Mouse (Mus musculus): ENCODE results near the gene Fbxo4. TPM values are rescaled to one million over a fixed set of nuclear protein-coding genes. Genes with fewer than 3 reads are reported as not detected.

Gene Fbxo4
- polyA plus RNA-seq (2017; shearing (Covaris generic)): 23.2 TPM

DNA sequence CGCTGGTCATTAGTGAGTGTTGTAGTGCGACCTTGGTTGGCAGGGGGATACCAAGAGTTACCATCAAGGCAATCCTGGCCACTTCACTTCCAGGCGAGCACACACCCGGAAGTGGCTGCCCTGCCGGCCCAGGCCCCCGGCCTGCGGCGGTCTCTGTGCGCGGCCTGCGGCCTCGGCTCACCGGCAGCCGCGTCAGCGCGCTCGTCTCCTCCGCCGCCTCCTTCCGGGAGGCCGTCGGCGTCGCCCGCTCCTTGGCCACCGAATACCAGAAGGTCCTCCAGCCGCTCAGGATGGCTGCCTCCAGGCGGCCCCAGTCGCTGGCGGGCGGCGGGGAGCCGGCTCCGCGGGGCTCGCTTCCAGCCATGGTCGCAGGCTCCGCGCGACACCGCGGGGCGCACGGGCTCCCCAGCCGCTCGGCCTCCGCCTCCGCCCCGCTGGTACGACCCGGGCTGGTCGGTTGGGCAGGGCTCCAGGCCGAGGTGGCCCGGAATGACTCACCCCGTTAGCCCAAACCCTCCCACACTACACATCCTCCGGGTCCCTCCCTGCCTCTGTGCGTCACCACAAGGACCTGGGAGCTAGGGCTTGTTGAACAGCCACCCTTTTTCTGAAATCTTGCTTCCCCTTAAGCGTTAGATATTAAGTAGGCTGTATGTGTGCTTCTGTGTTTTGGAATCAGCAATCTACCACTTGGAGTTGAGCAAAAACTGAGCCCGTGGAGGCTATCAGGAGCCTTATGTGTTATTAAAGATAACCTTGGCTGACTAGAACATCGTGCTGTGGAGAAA, at the start of gene Fbxo4:
TSS of gene Fbxo4 (minus strand) at position 513 of the 788 bp plus-strand sequence.

DNA sequence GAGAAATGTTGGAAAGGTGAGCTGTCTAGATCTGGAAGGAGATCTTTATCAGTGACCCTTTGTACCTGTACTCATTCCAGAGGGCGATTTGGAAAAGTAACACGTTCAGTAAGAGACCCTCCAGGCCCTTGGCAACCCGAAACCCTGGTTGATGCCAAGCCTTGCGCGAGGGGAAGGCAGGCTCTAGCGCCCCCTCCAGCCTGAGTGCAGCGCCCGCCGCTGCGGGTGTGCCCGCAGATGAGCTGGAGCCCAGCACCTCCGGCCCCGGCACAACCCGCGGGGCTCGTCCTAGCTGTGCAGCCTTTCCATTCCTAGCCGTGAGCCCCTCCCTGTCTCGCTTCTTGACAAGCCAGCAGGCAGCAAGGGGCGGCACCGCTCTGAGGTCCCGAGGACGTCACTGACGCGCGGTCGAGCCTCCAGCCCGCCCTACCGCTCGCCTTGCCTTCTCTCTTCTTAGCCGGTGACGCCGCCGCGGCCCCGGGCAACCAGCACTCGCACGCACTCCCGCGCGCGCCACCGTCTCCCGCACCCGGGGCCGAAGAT, 46.9 kb upstream of the Fbxo4 start, which contains the start of gene Oxct1:
TSS of gene Oxct1 (plus strand) at position 153 of the 543 bp plus-strand sequence.

DNA sequence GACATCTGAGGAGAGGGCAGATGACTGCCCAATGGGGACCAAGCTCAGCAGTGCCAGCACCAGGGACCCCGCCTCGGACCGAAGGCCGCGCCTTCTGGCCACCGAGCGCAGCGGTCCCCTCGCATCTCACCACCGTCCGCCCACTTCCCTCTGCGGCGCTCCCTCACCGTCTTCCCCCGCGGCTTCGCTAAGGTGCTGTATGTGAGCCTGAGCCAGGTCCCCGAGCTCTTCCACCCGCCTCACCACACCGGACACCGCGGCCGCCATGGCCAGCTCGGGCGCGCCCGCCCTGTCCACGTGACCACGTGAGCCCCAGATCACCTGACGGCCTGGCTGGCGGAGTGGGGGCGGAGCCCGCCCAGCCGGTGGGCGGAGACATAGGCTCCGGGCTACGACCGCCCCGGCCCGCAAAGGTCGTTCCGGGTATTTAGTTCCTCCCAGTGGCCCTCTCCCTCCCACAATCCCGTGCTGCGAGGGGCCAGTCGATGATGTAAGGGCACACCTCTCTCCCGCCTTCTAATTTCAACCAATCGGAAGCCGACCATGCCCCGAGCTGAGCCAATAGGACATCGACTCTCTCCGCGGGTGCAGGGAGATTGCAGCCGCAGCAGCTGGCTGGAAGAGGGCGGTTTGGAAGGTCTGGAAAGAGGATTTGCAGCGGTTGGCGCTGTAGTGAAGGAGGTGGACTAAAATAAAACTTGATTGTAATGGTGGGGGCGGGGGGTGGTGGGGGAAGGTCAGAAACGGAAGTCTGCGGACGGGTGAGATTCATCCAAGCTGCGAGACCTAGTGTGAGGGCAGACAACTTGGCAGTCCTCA, 16.3 kb upstream of the Fbxo4 start, which contains the start of gene AW549877:
TSS of gene AW549877 (minus strand) at position 297 of the 819 bp plus-strand sequence.

Other genes starting within 250 kb of the Fbxo4 start
- gene AW549877, start 16.2 kb upstream of the Fbxo4 start, polyA plus RNA-seq (2017; shearing (Covaris generic)): 51.0 TPM
- 80.0 TPM for gene Oxct1, start 46.8 kb upstream of the Fbxo4 start, polyA plus RNA-seq (2017; shearing (Covaris generic))

All from effector memory CD4-positive, alpha-beta T cell, adult 5 months (primary cell).